Mouse (Mus musculus) limb, embryonic 10.5 days (tissue): ENCODE results near the gene Nlrp3. TPM values are rescaled to one million over a fixed set of nuclear protein-coding genes. Genes with fewer than 3 reads are reported as not detected.
A peak's percentile ranks its signal among the peaks of the same experiment; 100 is the strongest.
"Not testable (repeated sequence)": the region's sequence is repeated elsewhere in the genome, so short reads cannot be mapped to it uniquely, and the experiment has no call there.

ENCODE experiments used
- DNase-seq: peaks from one replicate; pipeline ENCODE4 v3.0.0-alpha.2; 2017; ENCODE audit warnings: low spot score
- H3K27ac ChIP-seq: fragments of 300-500 bp; sonication (generic); 2 replicates; pipeline ENCODE4 v1.5.1; 2016; ENCODE audit warnings: mild to moderate bottlenecking
- H3K27me3 ChIP-seq: fragments of 300-500 bp; sonication (generic); 2 replicates; pipeline ENCODE4 v1.6.1; 2016; ENCODE audit warnings: low read depth, mild to moderate bottlenecking; ENCODE audit not compliant: poor library complexity, severe bottlenecking
- H3K36me3 ChIP-seq: fragments of 300-500 bp; sonication (generic); 2 replicates; pipeline ENCODE4 v1.6.1; 2016; ENCODE audit warnings: mild to moderate bottlenecking, moderate library complexity
- H3K4me1 ChIP-seq: fragments of 300-500 bp; sonication (generic); 2 replicates; pipeline ENCODE4 v1.6.1; 2016
- H3K4me3 ChIP-seq: fragments of 300-500 bp; sonication (generic); 2 replicates; pipeline ENCODE4 v1.5.1; 2016; ENCODE audit warnings: mild to moderate bottlenecking, moderate library complexity
- H3K9me3 ChIP-seq: fragments of 300-500 bp; sonication (generic); replicated peaks from 2 replicates; pipeline ENCODE4 v1.6.1; 2016; ENCODE audit warnings: mild to moderate bottlenecking
- WGBS: fragments of 180-500 bp; shearing (Covaris S2); methylation state at CpG from one replicate; pipeline ENCODE4 v1.1.7; 2016; 5-methylcytosine and 5-hydroxymethylcytosine counted together
- polyA plus RNA-seq: library from polyadenylated mRNA; unstranded; fragments of >200 nt; fragmentation: Nextera tagmentation; extraction: Ambion mirVana; gene quantifications from 2 replicates; pipeline ENCODE4 v1.2.1, GENCODE M21; 2016

Nlrp3 gene
- polyA plus RNA-seq, 1 experiment from 2014 or later: not detected

DNA sequence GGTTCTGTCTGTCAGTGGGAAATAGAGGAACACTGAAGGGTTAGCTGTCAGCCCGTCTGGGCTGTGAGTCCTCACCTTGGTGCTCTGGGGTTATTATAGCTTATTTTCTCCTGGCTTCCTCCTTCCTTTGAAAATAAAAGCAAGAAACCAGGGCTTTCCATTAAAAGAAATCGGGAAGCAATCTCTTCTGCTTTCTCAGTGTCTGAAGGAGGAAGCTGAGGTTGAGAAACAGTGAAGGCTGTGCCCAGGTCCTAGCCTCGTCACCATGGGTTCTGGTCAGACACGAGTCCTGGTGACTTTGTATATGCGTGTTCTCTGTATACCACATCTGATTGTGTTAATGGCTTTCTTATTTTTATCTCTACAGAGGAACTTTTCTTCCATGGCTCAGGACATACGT is 1.1 kb downstream of the Nlrp3 start:
- Histone ChIP-seq H3K9me3 (no peaks in the 10 kb centered on the region), H3K36me3 (no peaks in the 10 kb centered on the region), H3K27ac (no peak overlapping the region), H3K4me3 (no peak overlapping the region), H3K27me3 (no peaks in the 10 kb centered on the region), H3K4me1 (0 out of 2 replicates have a peak, but pooled peaks cover 6% of the 10 kb centered on the region)
- no peak for DNase-seq
- 81% methylated on average over 6 of the region's 6 CpGs for WGBS

DNA sequence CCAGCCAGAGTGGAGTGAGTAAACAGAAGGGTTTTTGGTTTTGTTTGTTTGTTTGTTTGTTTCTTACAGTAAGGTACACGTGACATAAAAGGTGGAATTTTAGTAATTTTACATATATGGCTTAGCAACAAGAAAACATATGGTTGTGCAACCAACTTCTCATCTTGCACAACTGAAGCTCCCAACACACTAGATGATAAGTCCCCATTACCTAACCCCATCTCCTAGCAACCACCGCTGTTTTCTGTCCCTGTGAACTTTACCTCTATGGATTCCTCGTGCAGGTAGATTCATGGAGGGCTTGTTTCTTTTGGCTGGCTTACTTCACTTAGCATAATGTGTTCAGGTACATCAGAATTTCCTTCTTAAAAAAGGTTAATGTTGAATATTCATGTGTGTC is 2.0 kb downstream of the Nlrp3 start:
- no peak overlapping the region for H3K4me3 ChIP-seq
- DNase-seq: no peak
- WGBS: 91% methylated on average over 3 of the region's 3 CpGs
- no peaks in the 10 kb centered on the region for H3K27me3 ChIP-seq
- 0 out of 2 replicates have a peak, but pooled peaks cover under 1% of the 10 kb centered on the region for H3K4me1 ChIP-seq
- no peaks in the 10 kb centered on the region for H3K9me3 ChIP-seq
- H3K27ac ChIP-seq: no peak overlapping the region
- H3K36me3 ChIP-seq: no peaks in the 10 kb centered on the region

DNA sequence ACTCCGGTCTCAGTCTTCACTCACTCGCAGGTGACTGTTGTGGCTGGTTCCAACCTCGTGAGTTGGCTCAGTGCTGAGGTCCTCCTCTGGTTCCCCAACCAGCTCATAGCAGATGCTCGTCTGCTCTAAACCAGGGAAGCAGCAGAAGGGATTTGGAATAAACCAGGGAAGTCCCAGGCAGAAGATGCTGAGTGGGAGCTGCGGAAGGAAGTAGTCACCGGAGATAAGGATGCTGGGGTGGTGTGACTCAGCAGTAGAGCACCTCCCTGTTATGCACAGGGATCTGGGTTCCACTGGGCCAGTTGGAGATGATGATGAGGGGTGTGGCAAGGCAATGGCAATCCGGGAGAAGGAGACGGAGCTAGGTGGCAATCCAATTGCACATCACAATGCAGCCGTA is 2.6 kb downstream of the Nlrp3 start:
- 88% methylated on average over 9 of the region's 9 CpGs for WGBS
- Histone ChIP-seq H3K27me3 (no peaks in the 10 kb centered on the region), H3K4me1 (no peaks in the 10 kb centered on the region), H3K27ac (no peak overlapping the region), H3K36me3 (no peaks in the 10 kb centered on the region), H3K9me3 (no peaks in the 10 kb centered on the region), H3K4me3 (no peak overlapping the region)
- no peak for DNase-seq

DNA sequence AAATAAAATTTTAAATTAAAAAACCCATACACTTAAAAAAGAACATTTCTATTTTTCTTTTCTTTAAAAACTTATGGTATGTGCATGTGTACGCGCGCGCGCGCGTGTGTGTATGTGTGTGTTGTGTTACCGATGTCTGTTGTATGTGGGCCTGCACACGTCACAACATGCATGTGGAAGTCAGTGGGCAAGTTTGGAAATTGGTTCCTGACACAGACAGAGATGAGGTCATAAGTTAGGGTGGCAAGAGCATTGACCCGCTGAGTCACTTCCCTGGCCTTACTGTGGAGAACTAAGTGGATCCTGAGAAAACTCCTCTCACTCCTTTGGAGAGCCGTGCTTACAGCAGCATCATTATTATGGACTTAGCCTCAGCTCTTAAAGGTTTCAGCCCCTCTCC is 12.8 kb downstream of the Nlrp3 start:
- Histone ChIP-seq H3K27ac (no peak overlapping the region), H3K4me1 (no peaks in the 10 kb centered on the region), H3K27me3 (no peaks in the 10 kb centered on the region), H3K4me3 (no peak overlapping the region), H3K9me3 (no peaks in the 10 kb centered on the region), H3K36me3 (no peaks in the 10 kb centered on the region)
- 94% methylated on average over 11 of the region's 11 CpGs for WGBS
- no peak for DNase-seq

DNA sequence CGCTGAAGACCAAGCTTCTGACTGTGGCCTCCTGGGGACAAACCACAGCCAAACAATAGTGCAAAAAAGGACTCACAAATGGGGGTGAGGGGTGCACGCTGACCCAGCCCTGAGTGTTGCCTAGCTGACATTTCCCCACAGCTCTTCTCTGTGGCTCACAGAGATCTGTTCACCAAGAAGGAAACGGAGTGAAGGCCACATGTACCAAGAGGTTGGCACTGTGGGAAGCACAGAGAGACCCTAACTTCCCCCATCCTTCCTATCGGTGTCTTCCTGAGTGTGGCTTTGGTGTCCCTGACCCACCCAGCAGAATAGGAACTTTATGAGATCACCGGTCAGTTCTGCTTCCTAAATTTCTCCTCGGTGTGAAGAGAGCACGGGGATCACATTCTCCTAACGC is 13.2 kb downstream of the Nlrp3 start:
- DNase-seq: no peak
- H3K27me3 ChIP-seq: no peaks in the 10 kb centered on the region
- WGBS: 84% methylated on average over 8 of the region's 8 CpGs
- no peaks in the 10 kb centered on the region for H3K36me3 ChIP-seq
- no peak overlapping the region for H3K27ac ChIP-seq
- H3K4me1 ChIP-seq: no peaks in the 10 kb centered on the region
- H3K4me3 ChIP-seq: no peak overlapping the region
- no peaks in the 10 kb centered on the region for H3K9me3 ChIP-seq

DNA sequence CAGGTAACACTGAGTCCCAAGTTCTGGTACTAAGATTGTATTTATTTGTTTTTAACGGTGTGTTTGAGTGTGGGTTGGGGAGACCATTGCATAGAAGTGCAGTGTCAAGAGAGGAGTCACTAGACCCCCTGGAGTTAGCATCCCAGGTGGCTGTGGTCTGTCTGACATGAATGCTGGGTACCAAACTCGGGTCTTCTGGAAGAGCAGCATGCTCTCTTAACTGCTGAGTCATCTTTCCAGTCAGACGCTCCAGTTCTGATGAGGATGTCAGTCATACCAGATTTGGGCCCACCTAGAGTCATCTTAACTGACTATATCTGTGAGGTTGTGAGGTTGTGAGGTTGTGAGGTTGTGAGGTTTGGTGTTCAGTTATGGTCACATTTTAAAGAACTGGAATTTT is 19.5 kb downstream of the Nlrp3 start:
- Histone ChIP-seq H3K9me3 (no peaks in the 10 kb centered on the region), H3K27me3 (no peaks in the 10 kb centered on the region), H3K27ac (no peak overlapping the region), H3K36me3 (no peaks in the 10 kb centered on the region), H3K4me1 (no peaks in the 10 kb centered on the region), H3K4me3 (no peak overlapping the region)
- DNase-seq: no peak
- 75% methylated on average over 3 of the region's 3 CpGs for WGBS

DNA sequence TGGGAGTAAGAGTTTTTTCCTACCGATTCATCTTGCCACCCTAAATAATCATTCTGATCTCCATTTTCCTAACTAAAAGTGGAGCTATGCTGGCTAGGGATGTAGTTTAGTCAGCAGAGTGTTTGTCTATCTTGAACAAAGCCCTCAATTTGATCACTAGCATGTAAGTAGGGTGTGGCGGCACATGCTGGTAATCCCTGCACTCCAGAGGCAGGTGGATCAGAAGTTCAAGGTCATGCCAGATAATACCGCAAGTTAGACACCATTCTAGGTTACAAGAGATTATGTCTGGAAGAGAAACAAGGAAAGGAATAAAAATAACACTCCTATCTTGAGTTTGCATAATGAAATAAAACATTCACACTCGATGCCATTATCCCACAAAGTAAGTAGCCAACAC is 21.0 kb downstream of the Nlrp3 start:
- no peaks in the 10 kb centered on the region for H3K9me3 ChIP-seq
- no peaks in the 10 kb centered on the region for H3K4me1 ChIP-seq
- H3K4me3 ChIP-seq: no peak overlapping the region
- H3K27ac ChIP-seq: no peak overlapping the region
- DNase-seq: no peak
- 94% methylated on average over 4 of the region's 4 CpGs for WGBS
- H3K27me3 ChIP-seq: no peaks in the 10 kb centered on the region
- no peaks in the 10 kb centered on the region for H3K36me3 ChIP-seq

DNA sequence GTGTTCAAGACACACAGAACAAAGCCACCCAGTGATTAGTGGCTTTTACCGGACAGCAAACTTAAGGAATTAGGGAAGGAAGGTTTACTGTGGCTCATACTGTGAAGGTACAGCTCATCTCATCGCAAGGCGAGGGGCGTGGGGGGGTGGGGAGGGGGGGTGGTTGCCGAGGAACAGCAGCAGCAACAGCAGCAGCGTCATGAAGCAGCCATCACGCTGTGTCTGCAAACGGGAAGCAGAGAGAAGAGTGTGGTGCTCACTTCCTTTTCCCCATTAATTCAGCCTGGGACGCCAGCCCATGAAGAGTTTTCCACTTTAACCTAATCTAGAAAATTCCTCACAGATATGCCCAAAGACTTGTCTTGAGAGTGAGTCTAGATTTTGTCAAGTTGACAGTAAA is 21.5 kb downstream of the Nlrp3 start:
- Histone ChIP-seq H3K36me3 (no peaks in the 10 kb centered on the region), H3K4me1 (no peaks in the 10 kb centered on the region), H3K4me3 (no peak overlapping the region), H3K9me3 (no peaks in the 10 kb centered on the region), H3K27ac (no peak overlapping the region), H3K27me3 (no peaks in the 10 kb centered on the region)
- WGBS: 80% methylated on average over 9 of the region's 9 CpGs
- no peak for DNase-seq

DNA sequence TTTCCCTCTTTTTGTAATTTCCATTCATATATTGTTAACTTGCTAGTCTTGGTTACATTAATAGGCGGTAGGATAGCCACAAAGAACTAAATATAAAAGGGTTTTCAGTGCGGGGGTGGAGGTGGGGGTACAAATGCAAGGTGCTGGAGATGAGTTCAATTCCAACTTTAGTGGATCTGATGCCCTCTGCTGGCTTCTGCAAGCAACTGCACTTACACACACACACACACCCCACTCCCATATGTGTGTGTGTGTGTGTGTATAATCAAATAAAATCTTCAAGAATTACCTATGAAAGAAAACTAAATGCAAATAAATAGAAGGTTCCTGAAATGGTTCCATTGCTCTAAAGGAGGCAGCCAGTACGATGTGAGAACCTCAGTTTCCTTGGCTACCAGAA is 27.9 kb downstream of the Nlrp3 start:
- Histone ChIP-seq H3K36me3 (no peaks in the 10 kb centered on the region), H3K9me3 (no peaks in the 10 kb centered on the region), H3K27ac (no peak overlapping the region), H3K4me3 (no peak overlapping the region), H3K27me3 (peaks cover 17% of the 10 kb centered on the region), H3K4me1 (no peaks in the 10 kb centered on the region)
- no peak for DNase-seq
- 66% methylated on average over 3 of the region's 3 CpGs for WGBS

DNA sequence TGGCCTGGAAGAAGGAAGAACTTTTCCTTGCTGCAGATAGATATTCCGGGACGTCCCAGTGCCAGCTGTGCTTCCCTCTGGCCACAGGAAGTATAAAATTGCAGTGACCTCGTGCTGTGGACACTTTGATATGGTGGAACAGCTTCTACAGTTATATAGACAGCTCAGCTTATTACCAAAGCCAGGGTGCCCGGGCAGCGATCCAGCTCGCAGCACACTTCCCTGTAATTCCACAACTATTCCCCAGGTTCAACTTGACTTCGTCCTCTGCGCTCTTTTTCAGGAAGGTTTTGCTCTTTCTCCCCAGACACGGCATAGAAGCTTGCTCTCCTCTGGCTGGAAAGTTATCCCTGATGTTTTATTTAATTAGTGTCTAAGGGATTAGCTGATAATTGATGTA is 34.4 kb downstream of the Nlrp3 start:
- Histone ChIP-seq H3K27me3 (peaks cover 17% of the 10 kb centered on the region), H3K9me3 (no peaks in the 10 kb centered on the region), H3K36me3 (no peaks in the 10 kb centered on the region), H3K4me3 (no peak overlapping the region), H3K4me1 (peaks cover 6% of the 10 kb centered on the region; the same call in 1 of the 2 replicates), H3K27ac (no peak overlapping the region)
- WGBS: 62% methylated on average over 9 of the region's 9 CpGs
- DNase-seq: no peak

DNA sequence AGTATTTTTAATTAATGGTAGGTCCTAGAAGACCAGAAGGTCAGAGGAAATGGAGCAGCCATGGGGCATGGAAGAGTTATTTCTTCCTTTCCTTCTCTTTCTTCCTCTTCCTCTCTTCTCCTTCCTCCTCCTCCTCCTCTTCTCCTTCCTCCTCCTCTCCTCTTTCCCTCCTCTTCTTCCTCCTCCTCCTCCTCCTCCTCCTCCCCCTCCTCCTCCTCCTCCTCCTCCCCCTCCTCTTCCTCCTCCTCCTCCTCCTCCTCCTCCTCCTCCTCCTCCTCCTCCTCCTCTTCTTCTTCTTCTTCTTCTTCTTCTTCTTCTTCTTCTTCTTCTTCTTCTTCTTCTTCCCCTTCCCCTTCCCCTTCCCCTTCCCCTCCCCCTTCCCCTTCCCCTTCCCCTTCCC is 34.8 kb downstream of the Nlrp3 start, which contains the start of gene Olfr222:
Olfr222 (minus strand) TSS at position 101 of the 400 bp plus-strand sequence.
- H3K4me3 ChIP-seq, H3K27ac ChIP-seq, H3K9me3 ChIP-seq, H3K4me1 ChIP-seq, H3K36me3 ChIP-seq, DNase-seq: not testable (repeated sequence)
- peaks cover 13% of the 10 kb centered on the region for H3K27me3 ChIP-seq

DNA sequence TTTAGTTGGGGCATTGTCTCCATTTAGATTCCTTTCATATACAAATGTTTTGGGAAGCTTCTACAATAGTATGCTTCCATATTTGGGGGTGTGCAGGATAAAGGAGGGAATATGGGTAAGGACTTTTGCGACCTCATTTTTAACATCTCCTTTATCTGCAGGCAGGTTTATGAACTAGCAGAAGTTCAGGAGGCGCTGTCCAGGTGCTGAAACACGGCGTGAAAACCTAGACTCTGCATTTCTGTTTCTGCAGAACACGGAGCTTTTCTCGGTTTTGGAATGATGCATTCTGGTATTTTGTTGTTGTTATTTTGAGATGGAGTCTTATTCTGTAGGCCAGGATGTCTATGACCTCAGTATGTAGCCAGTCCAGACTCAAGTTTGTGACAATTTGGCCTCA is 43.2 kb downstream of the Nlrp3 start:
- no peaks in the 10 kb centered on the region for H3K9me3 ChIP-seq
- H3K36me3 ChIP-seq: no peaks in the 10 kb centered on the region
- no peak overlapping the region for H3K4me3 ChIP-seq
- H3K27me3 ChIP-seq: no peaks in the 10 kb centered on the region
- no peaks in the 10 kb centered on the region for H3K4me1 ChIP-seq
- WGBS: 33% methylated on average over 6 of the region's 6 CpGs
- H3K27ac ChIP-seq: no peak overlapping the region
- DNase-seq: peak; percentile 73

DNA sequence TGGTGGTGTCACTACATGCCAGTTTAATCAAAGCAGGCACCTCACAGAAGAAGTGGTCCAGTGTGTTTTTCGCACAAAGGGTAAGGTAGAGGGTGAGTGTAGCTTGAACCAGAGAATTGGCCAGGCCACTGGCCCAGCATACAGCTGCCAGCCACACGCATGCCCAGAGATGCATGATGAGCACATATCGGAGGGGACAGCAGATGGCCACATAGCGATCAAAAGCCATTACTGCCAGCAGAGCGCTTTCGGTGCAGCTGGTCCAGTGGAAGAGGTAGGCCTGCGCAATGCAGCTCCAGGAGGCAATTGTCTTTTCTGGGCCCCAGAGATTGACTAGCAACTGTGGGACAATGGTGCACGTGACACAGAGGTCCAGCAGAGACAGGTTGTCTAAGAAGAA is 48.1 kb downstream of the Nlrp3 start:
- WGBS: 91% methylated on average over 8 of the region's 8 CpGs

DNA sequence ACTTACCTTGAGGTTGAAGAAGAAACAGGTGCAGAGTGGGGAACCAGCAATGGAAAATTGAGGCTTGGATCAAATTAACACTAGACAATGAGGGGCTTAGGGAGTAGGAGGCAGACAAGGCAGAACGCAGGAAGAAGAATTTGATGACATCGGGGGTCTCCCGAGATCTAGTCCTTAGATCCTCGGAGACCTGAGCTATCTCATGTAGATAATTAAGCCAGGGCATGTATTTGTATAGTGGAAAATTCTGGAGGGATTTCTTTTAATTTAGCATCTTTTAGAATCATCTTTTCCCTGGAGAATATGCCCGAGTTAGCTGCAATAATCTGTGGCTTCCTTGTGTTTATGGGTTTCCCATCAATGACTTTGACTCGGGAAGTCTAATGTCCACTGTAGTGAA is 51.8 kb downstream of the Nlrp3 start, which contains the start of gene Olfr223:
Olfr223 (minus strand) TSS at position 101 of the 400 bp plus-strand sequence.
- no peak within 1 kb of the TSS for H3K4me3 ChIP-seq
- H3K4me1 ChIP-seq: no peaks in the 10 kb centered on the region; the same call in 1 of the 2 replicates
- no peaks in the 10 kb centered on the region for H3K27me3 ChIP-seq
- no peak for DNase-seq
- no peak within 1 kb of the TSS for H3K27ac ChIP-seq
- no peaks in the 10 kb centered on the region for H3K36me3 ChIP-seq
- no peaks in the 10 kb centered on the region for H3K9me3 ChIP-seq
- 90% methylated on average over 6 of the region's 6 CpGs for WGBS

More for the DNA sequence above, 48.1 kb downstream of the Nlrp3 start:
- H3K27ac ChIP-seq: no peak overlapping the region
- no peaks in the 10 kb centered on the region for H3K27me3 ChIP-seq
- no peak for DNase-seq
- H3K4me3 ChIP-seq: no peak overlapping the region
- no peaks in the 10 kb centered on the region for H3K36me3 ChIP-seq
- H3K4me1 ChIP-seq: no peaks in the 10 kb centered on the region
- H3K9me3 ChIP-seq: no peaks in the 10 kb centered on the region
